Mouse (Mus musculus) A20 (cell line): ENCODE measurements around the gene Trio.

Experiments used
- DNase-seq: peaks from one replicate; pipeline ENCODE4 v3.0.0-alpha.2; 2011; ENCODE audit warnings: low read depth, low spot score

Trio gene

GRCm38 (mm10) chr15:28025447-28026166 lies at the start of gene Trio:
TSS of gene Trio (minus strand) at chr15:28025848.
- no peak for DNase-seq

DNA sequence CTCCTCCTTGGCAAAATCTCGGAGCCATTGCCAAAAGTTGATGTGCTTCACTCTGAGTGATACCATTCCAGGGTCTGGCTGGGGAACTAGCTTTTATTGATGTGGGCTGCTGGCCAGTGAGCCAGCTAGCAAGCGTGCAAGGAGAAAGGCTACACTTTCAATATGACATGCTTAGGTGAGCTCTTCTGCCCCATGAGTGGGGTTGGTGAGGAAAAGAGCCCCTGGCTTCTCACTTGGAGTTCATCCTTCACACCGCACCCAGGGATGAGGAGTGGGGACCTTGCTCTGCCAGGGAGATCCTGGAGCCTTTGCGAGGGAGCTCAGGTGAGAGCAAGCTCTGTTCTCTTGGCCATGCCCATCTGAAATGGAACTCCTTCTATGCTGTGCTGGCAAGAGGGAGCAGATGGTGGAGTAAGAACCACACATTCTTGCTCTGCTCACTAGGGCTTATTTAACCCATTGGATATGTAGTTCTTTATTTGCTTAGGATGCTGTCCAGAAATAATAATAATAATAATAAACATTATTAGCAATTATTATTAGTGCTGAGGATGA lies 48.8 kb upstream of the Trio start:
- DNase-seq = no peak

- no peak for DNase-seq
These were observed 46.0 kb upstream of the Trio start for GRCm38 (mm10) chr15:28071601-28072000.

DNA sequence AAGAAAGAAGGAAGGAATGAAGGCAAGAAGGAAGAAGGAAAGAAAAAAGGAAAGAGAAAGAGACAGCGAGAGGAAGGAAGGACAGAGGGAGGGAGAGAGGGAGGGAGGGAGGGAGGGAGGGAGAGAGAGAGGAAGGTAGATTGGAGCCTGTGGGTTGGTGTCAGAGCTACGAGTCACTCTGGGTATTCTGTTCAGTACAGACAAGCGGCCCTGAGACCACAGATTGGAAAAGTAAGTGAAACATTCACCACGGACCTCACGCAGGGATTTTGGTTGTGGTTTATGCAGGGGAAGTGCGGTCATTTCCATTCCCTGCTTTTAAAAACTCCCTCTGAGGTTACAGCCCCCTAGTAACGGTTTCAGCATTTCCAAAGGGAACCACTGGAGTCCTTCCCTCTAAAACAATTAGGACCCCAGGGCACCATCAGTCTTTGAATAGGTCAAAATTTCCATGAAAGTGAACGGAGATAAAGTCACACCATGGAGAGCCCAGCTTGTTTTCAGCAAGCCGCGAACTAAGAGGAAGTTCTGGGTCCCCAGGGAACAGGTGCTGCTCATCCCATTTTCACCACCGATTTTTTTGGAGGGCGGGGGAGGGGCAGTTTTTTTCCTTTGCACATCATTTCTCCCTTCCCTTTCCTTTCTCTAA lies 45.2 kb upstream of the Trio start:
- no peak for DNase-seq

- no peak for DNase-seq
These were observed 44.6 kb upstream of the Trio start for GRCm38 (mm10) chr15:28070221-28070620.

- peak; percentile 4 for DNase-seq
These were observed 41.7 kb upstream of the Trio start for GRCm38 (mm10) chr15:28067373-28067772.

- no peak for DNase-seq
These were observed 40.8 kb upstream of the Trio start for GRCm38 (mm10) chr15:28066468-28066867.

DNA sequence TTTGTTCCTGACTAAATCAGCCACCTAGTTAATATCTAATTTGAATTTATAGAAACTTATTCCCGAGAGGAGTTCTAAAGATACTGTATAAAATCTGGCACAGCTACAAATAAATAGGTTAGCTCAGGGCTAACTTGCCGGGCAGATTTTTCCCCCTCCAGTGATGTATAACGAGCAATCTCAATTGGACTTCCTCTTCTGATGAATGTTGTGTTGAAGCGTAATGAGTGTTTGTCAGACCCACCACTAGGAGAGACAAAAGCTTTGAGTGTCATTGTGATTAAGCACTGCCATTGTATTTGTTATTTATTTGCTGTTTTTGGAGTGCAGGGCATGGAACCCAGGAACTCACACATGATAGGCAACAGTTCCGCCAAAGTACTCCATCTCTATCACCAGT lies 39.9 kb upstream of the Trio start:
- DNase-seq = no peak

DNA sequence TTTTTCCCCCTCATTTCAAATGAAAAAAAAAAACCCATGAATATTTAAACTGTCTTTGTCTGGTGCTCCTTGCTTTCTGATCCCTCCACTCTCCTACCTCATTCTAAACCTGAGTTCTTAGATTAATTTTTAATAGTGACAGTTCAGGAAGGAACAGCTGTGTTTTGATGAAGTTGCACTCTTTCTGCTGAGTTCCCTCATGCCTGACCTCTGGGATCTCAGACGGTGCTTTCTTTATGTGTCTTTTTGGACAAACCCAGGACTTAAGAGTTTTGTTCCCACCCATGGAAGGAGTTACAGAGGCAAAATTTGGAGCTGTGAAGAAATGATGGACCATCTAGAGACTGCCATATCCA lies 39.1 kb upstream of the Trio start:
- no peak for DNase-seq

DNA sequence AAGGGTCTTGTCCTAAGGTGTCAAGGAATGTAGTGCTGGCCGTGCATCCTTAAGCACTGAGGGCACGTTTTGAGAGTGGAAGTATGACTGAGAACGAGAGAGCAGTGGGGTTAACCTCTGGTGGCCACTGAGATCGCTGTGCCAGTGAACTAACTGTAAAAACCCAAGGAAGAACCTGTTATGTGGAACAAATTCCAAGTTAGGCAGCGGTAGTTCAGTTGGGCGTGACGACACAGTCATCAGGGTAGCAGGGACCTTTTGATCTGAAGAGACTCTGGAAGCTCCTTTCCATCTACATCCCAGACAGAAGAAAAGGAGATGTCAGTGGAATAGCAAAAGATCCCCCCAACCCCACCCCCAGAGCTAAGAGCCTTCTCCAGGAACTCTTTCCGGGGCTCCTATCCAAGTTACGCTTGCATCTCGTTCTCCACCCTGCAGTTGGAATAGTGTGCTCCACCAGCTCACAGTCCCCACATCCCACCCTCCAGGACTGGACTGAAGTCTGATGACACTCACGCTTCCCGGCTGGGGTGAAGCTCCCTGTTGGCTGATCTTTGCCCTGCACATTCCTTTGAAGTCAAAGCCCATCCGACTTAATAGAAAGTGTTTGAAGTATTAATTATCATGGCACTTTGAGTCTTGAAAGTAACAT lies 38.6 kb upstream of the Trio start:
- DNase-seq = no peak

- DNase-seq = no peak
These were observed 37.8 kb upstream of the Trio start for GRCm38 (mm10) chr15:28063466-28063865.

DNA sequence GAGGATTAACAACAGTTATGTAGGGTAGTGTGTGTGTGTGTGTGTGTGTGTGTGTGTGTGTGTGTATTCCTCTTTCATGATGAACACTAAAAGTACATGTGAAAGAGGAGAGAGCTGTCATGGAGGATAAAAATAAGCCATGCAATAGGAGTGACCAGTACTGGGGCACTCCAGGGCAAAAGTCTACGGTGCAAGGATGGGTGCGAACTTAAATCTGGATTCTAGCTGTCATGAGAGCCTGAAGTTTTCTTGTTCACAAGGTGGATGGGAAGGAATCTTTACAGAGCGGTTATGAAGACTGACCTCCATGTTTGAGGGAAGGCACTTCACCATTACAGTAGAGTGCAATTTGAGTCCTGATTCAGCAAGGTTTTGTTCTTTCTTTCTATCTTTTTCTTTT lies 36.4 kb upstream of the Trio start:
- no peak for DNase-seq

DNA sequence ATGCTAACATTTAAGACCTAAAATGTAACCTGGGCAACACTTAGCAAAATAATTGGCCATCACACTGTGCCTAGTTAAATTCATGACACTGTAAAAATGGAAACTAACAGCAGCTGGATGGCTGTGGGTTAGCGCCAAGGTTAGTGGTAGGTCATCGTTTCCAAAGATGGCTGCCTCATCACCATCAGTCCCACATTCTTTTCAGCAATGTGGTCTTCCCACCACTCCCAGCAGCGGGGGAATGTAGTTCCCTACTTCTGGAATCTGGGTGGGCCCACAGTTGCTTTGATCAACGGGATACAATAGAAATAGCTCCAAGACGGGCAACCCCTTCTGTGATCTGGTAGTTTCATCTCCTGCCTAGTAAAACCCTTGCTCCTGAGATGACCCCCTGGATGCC lies 35.3 kb upstream of the Trio start:
- DNase-seq = no peak

GRCm38 (mm10) chr15:28060423-28060822 lies 34.8 kb upstream of the Trio start:
- DNase-seq = no peak

- DNase-seq = no peak
These were observed 31.9 kb upstream of the Trio start for GRCm38 (mm10) chr15:28057545-28057944.

GRCm38 (mm10) chr15:28054731-28055130 lies 29.1 kb upstream of the Trio start:
- DNase-seq = no peak

- no peak for DNase-seq
These were observed 28.5 kb upstream of the Trio start for GRCm38 (mm10) chr15:28054111-28054510.

DNA sequence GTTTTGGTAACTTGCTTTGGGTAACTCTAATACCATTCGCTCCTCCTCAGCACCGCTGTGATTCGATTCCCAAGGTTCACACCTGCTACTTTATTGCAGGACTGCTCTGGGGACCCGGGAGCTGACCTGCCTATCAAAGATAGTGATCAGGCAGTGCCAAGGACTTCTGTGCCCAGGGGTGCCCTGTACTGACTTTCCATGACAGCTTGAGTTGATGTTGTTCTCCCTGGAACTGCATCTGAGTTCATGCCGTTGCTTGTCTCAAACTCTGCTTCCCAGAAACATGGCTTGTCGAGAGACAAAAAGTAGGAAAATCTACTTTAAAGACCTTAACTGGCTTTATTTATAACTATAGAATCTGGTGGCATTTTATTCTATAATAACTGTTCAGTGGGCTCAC lies 27.6 kb upstream of the Trio start:
- no peak for DNase-seq

DNA sequence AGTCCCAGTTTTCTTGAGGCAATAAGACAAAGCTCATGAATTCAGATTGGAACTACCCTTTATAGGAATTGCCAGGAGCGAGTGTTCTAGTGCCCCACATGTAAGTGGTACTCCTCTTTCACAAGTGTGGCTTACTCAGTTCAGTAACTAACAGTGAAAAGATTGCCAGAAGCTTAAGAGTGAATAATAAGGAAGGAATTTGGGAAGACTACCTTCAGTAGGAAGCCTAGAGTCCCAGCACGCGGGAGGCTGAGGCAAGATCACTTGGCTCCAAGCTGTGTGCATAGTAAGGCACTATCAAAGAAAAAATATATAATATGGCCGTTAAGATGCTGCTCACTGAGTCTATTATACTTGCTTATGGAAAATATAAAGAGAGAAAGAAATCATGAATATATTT lies 26.2 kb upstream of the Trio start:
- no peak for DNase-seq

DNA sequence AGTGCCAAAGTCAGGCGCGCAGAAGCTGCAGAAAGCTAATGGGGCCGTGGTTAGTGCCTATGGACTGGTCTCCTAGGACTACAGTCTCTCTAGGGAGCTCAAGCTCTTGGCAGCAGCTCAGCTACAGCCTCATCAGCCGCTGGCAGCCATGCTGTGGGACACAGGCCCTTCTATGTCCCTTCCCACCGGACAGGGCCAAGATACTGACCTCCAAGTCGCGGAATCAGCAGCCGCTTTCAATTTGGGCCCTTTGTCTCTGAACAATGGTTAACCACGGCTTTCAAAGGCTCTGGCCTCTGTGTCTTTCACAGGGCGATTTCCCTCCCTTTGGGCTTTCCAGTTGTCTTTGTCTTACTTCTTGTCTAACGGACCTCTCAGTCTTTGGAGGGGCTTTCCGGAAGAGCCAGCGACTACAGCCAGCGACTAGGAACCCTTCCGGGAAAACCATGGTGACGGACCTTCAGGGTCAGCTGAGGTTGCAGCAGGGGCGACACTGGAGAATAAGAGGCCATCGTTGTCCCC lies 25.5 kb upstream of the Trio start:
- DNase-seq = no peak

GRCm38 (mm10) chr15:28047711-28048110 lies 22.1 kb upstream of the Trio start:
- DNase-seq = no peak

GRCm38 (mm10) chr15:28041158-28041865 lies 15.7 kb upstream of the Trio start:
- no peak for DNase-seq
